Mouse (Mus musculus): ENCODE results near the gene Kif23.

- TF ChIP-seq CTCF (IDR thresholded peaks at IDR 0.05; ENCODE audit: borderline replicate concordance, extremely low read depth, insufficient read depth, insufficient read length) (no peak), POLR2A (IDR thresholded peaks at IDR 0.05; ENCODE audit: borderline replicate concordance, extremely low read depth, insufficient read depth, insufficient read length, poor library complexity, severe bottlenecking) (no peak)
These were observed 38.2 kb downstream of the Kif23 start for GRCm38 (mm10) chr9:61908341-61908740.

Measured in brain, embryonic 14.5 days (tissue).